Mouse (Mus musculus) liver, postnatal 0 days (tissue): ENCODE results near the gene Rmi2. TPM values are rescaled to one million over a fixed set of nuclear protein-coding genes. Genes with fewer than 3 reads are reported as not detected.

Experiments
- ATAC-seq: fragments of 200-750 bp; cut with Nextera tagmentation; 2 replicates; pipeline ENCODE4 v1.8.0; 2017; ENCODE audit warnings: mild to moderate bottlenecking, moderate library complexity
- DNase-seq: peaks from one replicate; pipeline ENCODE4 v3.0.0-alpha.2; 2016
- H3K27ac ChIP-seq: fragments of 300-500 bp; sonication (generic); 2 replicates; pipeline ENCODE4 v1.5.1; 2014; ENCODE audit warnings: antibody characterized with exemption, moderate library complexity, mild to moderate bottlenecking, low read depth
- H3K27me3 ChIP-seq: fragments of 300-500 bp; sonication (generic); 2 replicates; pipeline ENCODE4 v1.6.1; 2014; ENCODE audit warnings: low read length, control low read depth, mixed read lengths; ENCODE audit not compliant: insufficient read depth
- H3K36me3 ChIP-seq: fragments of 300-500 bp; sonication (generic); replicated peaks from 2 replicates; pipeline ENCODE4 v1.6.1; 2014; ENCODE audit warnings: mild to moderate bottlenecking, control low read depth, low read length, moderate library complexity, mixed read lengths; ENCODE audit not compliant: insufficient read depth
- H3K4me1 ChIP-seq: fragments of 300-500 bp; sonication (generic); 2 replicates; pipeline ENCODE4 v1.6.1; 2014; ENCODE audit warnings: antibody characterized with exemption, mild to moderate bottlenecking, control low read depth; ENCODE audit not compliant: insufficient read depth
- H3K4me2 ChIP-seq: fragments of 300-500 bp; sonication (generic); 2 replicates; pipeline ENCODE4 v1.6.1; 2014; ENCODE audit warnings: low read depth, mild to moderate bottlenecking, low read length, moderate library complexity, mixed read lengths
- H3K4me3 ChIP-seq: fragments of 300-500 bp; sonication (generic); 2 replicates; pipeline ENCODE4 v1.5.1; 2014; ENCODE audit warnings: low read depth, low read length
- H3K9ac ChIP-seq: fragments of 300-500 bp; sonication (generic); replicated peaks from 2 replicates; pipeline ENCODE4 v1.6.1; 2014; ENCODE audit warnings: mild to moderate bottlenecking, moderate library complexity
- H3K9me3 ChIP-seq: fragments of 300-500 bp; sonication (generic); 2 replicates; pipeline ENCODE4 v1.6.1; 2016; ENCODE audit warnings: mild to moderate bottlenecking, control low read depth, low read length, mixed read lengths
- CTCF ChIP-seq: sonication (generic); IDR thresholded peaks from 2 replicates; pipeline ENCODE4 v1.5.1; 2016; ENCODE audit warnings: antibody characterized with exemption, low read depth
- EP300 ChIP-seq: IDR thresholded peaks from 2 replicates; pipeline ENCODE4 v1.6.1; 2016; ENCODE audit warnings: antibody characterized with exemption, low read depth, mild to moderate bottlenecking
- WGBS: fragments of 180-500 bp; shearing (Covaris S2); extraction: QIAGEN DNeasy Blood & Tissue Kit; methylation state at CpG from one replicate; pipeline ENCODE4 v1.1.7; 2014; ENCODE audit not compliant: insufficient replicate concordance; 5-methylcytosine and 5-hydroxymethylcytosine counted together
- polyA plus RNA-seq: library from polyadenylated mRNA; unstranded; fragments of >200 nt; fragmentation: Nextera tagmentation; extraction: Ambion mirVana; gene quantifications from 2 replicates; pipeline ENCODE4 v1.2.1, GENCODE M21; 2015

Gene Rmi2
- polyA plus RNA-seq, 1 experiment from 2014 or later, result 1.1 TPM

DNA sequence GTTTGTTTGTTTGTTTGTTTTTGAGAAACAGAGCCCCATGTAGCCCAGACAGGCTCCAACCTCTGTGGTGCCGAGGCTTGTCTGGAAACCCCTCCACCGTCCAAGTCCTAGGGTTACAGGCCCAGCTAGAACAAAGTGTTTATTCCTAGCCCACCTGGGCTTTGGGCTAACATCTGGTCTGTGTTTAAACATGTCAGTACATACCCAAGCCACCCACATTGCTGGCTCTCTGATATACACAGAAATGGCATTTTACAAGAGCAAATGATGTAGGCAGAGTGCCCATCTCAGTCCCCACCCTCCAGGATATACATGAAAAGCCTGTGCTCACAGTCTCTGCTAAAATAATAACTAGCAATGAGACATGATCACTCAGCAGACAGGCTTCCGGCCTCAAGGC lies 81.4 kb downstream of the Rmi2 start:
- no peak overlapping the region for H3K4me3 ChIP-seq
- no peak overlapping the region for H3K9ac ChIP-seq
- H3K27ac ChIP-seq, result no peak overlapping the region
- no peaks in the 10 kb centered on the region for H3K9me3 ChIP-seq
- ATAC-seq (no peak), DNase-seq (no peak)
- H3K27me3 ChIP-seq, result 0 out of 2 replicates have a peak, but pooled peaks cover 3% of the 10 kb centered on the region
- 83% methylated on average over 3 of the region's 3 CpGs for WGBS
- H3K36me3 ChIP-seq, result no peaks in the 10 kb centered on the region
- no peaks in the 10 kb centered on the region for H3K4me1 ChIP-seq
- TF ChIP-seq EP300, result no peak
- TF ChIP-seq CTCF, result no peak
- no peak overlapping the region for H3K4me2 ChIP-seq

DNA sequence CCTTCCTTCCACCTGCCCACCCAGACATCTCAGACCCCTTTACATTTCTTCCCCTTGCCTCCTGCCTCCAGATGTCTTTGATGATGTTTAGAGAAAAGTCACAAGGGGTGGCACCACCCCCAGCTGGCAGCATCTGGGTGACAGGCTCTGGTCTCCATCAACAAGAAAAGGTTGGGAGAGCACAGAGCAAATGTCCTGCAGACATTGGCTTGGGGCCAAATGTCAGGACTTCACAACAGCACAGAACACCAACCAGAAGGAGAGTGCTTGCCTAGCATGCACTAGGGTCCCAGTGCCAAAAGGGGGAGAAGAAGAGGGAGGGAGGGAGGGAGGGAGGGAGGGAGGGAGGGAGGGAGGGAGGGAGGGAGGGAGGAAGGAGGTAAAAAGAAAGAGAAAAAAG lies 85.0 kb downstream of the Rmi2 start:
- no peaks in the 10 kb centered on the region for H3K9me3 ChIP-seq
- H3K4me3 ChIP-seq, result no peak overlapping the region
- 0 out of 2 replicates have a peak, but pooled peaks cover 3% of the 10 kb centered on the region for H3K27me3 ChIP-seq
- H3K4me1 ChIP-seq, result no peaks in the 10 kb centered on the region
- no peaks in the 10 kb centered on the region for H3K36me3 ChIP-seq
- no peak overlapping the region for H3K9ac ChIP-seq
- no peak for TF ChIP-seq EP300
- TF ChIP-seq CTCF, result no peak
- DNase-seq (no peak), ATAC-seq (no peak)
- no peak overlapping the region for H3K27ac ChIP-seq
- no peak overlapping the region for H3K4me2 ChIP-seq

DNA sequence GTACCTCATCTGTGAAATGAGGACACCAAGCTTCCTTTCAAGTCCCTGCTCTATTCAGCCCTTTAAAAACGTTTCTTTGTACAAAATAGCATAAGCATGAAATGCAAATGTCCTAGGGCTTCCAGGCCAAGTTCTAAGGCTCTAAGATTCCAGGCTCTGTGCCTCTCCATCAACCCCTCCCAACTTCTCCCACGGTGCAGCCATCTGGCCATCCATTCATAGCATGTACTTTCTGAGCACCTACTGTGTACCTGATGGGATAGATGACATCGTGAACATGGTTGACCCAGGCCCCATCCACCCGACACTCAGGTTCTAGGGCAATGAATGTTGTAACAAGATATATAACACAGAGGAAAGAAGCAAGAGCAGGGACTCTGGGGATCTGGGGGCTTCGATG lies 88.7 kb downstream of the Rmi2 start:
- H3K4me1 ChIP-seq, result 0 out of 2 replicates have a peak, but pooled peaks cover 3% of the 10 kb centered on the region
- 0 out of 2 replicates have a peak, but pooled peaks cover 3% of the 10 kb centered on the region for H3K27me3 ChIP-seq
- H3K36me3 ChIP-seq, result no peaks in the 10 kb centered on the region
- no peaks in the 10 kb centered on the region for H3K9me3 ChIP-seq
- 74% methylated on average over 5 of the region's 5 CpGs for WGBS
- TF ChIP-seq CTCF (no peak), EP300 (no peak)
- no peak for ATAC-seq
- H3K27ac ChIP-seq, result no peak overlapping the region
- no peak for DNase-seq
- H3K4me3 ChIP-seq, result no peak overlapping the region
- no peak overlapping the region for H3K4me2 ChIP-seq
- no peak overlapping the region for H3K9ac ChIP-seq

DNA sequence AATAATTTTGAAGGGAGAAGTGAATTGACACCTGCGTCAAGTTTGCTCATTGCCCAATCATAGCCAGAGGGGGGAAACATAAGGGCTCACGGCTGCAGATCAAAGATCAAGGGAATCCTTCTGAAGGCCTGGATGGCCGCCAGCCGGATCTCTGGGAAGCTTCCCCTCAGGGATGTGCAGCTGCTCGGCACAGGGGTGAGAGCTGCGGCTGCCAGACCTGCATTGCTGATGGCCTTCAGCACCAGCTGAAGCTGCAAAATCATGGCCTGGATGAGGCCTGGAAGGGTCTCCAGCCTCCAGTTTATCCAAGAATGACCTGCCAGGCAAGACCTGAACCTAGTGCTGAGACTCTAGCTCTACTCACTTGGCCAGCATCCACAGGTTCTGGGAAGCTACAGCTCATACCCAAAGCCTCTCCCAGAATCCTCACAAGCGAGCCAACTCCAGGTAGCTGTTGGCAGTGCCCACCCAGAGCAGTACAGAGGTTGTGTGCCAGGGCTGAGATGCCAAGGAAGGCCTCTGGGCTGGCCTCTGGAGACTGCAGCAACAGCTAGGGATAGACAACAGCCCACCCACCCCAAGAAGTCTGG lies 90.8 kb downstream of the Rmi2 start:
- Histone ChIP-seq H3K4me3 (no peak overlapping the region), H3K9me3 (no peaks in the 10 kb centered on the region), H3K4me2 (no peak overlapping the region), H3K36me3 (no peaks in the 10 kb centered on the region), H3K27me3 (no peaks in the 10 kb centered on the region), H3K27ac (no peak overlapping the region), H3K4me1 (0 out of 2 replicates have a peak, but pooled peaks cover 3% of the 10 kb centered on the region), H3K9ac (no peak overlapping the region)
- 51% methylated on average over 7 of the region's 7 CpGs for WGBS
- TF ChIP-seq EP300 (no peak), CTCF (no peak)
- DNase-seq (peak; percentile 38), ATAC-seq (no peak)

DNA sequence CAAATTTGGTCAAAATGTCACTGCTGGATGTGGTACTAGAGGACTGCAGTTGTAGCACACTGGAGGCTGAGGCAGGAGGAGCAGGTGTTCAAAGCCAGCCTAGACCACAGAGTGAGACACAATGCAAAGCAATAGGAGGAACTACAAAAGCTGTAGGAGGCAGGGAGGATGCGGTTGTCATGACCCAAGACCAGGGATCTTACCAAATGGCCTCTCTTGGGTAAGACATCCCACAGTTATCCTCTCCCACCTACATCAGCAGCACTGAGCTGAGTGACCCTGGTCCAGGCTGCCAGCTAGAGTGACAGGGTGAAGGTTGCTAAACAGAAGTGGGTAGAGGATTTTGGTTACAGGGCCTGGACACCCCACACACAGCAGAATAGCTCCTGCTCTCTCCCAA lies 92.2 kb downstream of the Rmi2 start:
- Histone ChIP-seq H3K27me3 (no peaks in the 10 kb centered on the region), H3K9ac (no peak overlapping the region), H3K4me1 (0 out of 2 replicates have a peak, but pooled peaks cover 3% of the 10 kb centered on the region), H3K9me3 (no peaks in the 10 kb centered on the region), H3K4me2 (no peak overlapping the region), H3K4me3 (no peak overlapping the region), H3K27ac (no peak overlapping the region), H3K36me3 (no peaks in the 10 kb centered on the region)
- 71% methylated on average over 1 of the region's 1 CpGs for WGBS
- DNase-seq (peak; percentile 36), ATAC-seq (no peak)
- no peak for TF ChIP-seq EP300

DNA sequence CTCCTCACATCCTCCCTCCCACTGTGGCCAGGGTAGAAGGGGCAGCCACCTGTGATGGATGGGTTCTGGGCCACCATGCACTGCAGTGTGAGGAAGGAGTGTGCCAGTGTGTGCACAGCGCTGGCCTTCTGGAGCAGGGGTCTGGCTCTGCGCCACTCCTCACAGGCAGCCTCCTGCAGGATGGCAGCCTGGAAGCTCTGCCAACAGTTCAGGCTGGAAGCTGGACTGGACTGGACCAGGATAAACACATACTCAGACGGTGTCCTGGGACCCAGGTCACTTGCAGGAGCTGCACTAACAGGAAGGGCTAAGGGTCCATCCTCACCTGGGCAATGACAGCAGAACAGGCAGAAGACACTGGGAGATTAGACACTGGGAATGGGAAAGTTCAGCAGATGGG lies 98.5 kb downstream of the Rmi2 start:
- 78% methylated on average over 3 of the region's 3 CpGs for WGBS
- ATAC-seq, result no peak
- Histone ChIP-seq H3K36me3 (no peaks in the 10 kb centered on the region), H3K9ac (no peak overlapping the region), H3K4me1 (no peaks in the 10 kb centered on the region), H3K27me3 (no peaks in the 10 kb centered on the region), H3K27ac (no peak overlapping the region), H3K9me3 (no peaks in the 10 kb centered on the region), H3K4me2 (no peak overlapping the region), H3K4me3 (no peak overlapping the region)
- no peak for TF ChIP-seq EP300
- no peak for TF ChIP-seq CTCF
- no peak for DNase-seq

DNA sequence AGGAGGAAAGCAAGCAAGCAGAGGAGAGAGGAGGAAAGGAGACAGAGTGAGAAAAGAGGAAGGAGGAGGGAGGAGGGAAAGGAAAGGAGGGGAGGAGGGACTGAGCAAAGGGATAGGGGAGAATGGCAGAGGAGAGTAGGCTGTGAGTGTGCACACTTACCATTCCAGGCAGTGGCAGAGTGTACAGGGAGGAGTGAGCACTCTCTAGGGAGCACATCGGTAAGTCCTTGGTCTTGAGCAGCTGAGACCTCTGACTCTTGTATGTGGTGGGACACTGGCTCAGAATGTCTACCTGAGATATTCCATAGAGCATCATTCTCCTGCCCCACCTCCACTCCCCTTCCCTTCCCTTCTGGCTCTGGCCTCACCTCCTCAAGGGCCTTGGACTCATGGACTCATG lies 99.2 kb downstream of the Rmi2 start:
- DNase-seq (no peak), ATAC-seq (no peak)
- Histone ChIP-seq H3K9me3 (no peaks in the 10 kb centered on the region), H3K27me3 (no peaks in the 10 kb centered on the region), H3K4me2 (no peak overlapping the region), H3K4me1 (no peaks in the 10 kb centered on the region), H3K9ac (no peak overlapping the region), H3K27ac (no peak overlapping the region), H3K4me3 (no peak overlapping the region), H3K36me3 (no peaks in the 10 kb centered on the region)
- TF ChIP-seq CTCF (no peak), EP300 (no peak)
- 88% methylated on average over 1 of the region's 1 CpGs for WGBS
